Mouse (Mus musculus) CH12.LX (cell line): ENCODE results near the gene Lrtm1. TPM values are rescaled to one million over a fixed set of nuclear protein-coding genes. Genes with fewer than 3 reads are reported as not detected.

Source experiments
- DNase-seq: peaks from one replicate; pipeline ENCODE4 v3.0.0-alpha.2; 2013; ENCODE audit errors: extremely low read depth
- H3K27ac ChIP-seq: 2 replicates; pipeline ENCODE4 v1.5.1; 2012; ENCODE audit warnings: low read depth, mild to moderate bottlenecking, control low read depth, moderate library complexity; ENCODE audit not compliant: insufficient read depth
- H3K27me3 ChIP-seq: replicated peaks from 2 replicates; pipeline ENCODE3; 2012; ENCODE audit warnings: inconsistent platforms
- H3K36me3 ChIP-seq, 2 experiments: replicated peaks in 1 of 2; 2 replicates each; pipeline versions ENCODE3 to v1.6.1; 2012; ENCODE audit warnings: inconsistent platforms in 1 of 2, low read length in 1 of 2, mild to moderate bottlenecking in 1 of 2, mixed read lengths in 1 of 2, moderate library complexity in 1 of 2; ENCODE audit not compliant: control insufficient read depth in 1 of 2, insufficient read depth in 1 of 2
- H3K4me1 ChIP-seq, 2 experiments: 2 replicates each; pipeline ENCODE4 v1.6.1; 2012; ENCODE audit warnings: inconsistent platforms in 1 of 2, moderate library complexity in 1 of 2; ENCODE audit not compliant: insufficient read depth in 2 of 2, control insufficient read depth in 1 of 2
- H3K4me2 ChIP-seq: 2 replicates; pipeline ENCODE4 v1.6.1; 2012; ENCODE audit warnings: low read depth, mild to moderate bottlenecking, control low read depth; ENCODE audit not compliant: poor library complexity, insufficient read depth, severe bottlenecking
- H3K4me3 ChIP-seq, 3 experiments: fragments of 150-350 bp in 1 of 3; sonication (generic) in 1 of 3; replicated peaks in 1 of 3; 2 replicates each; pipeline versions ENCODE3 to v1.5.1; 2011 to 2012; ENCODE audit warnings: low read depth in 2 of 3, low read length in 2 of 3, mild to moderate bottlenecking in 2 of 3, moderate library complexity in 2 of 3, control low read depth in 1 of 3, improper control_type of control experiment in 1 of 3, inconsistent platforms in 1 of 3, mixed read lengths in 1 of 3; ENCODE audit not compliant: poor library complexity in 1 of 3
- H3K79me2 ChIP-seq: replicated peaks from 2 replicates; pipeline ENCODE4 v1.6.1; 2012; ENCODE audit warnings: mild to moderate bottlenecking, moderate library complexity; ENCODE audit not compliant: control insufficient read depth, poor library complexity, insufficient read depth, severe bottlenecking; ENCODE audit errors: extremely low read depth
- H3K9ac ChIP-seq: 2 replicates; pipeline ENCODE4 v1.6.1; 2012; ENCODE audit warnings: low read depth, mild to moderate bottlenecking, control low read depth, moderate library complexity; ENCODE audit not compliant: insufficient read depth
- H3K9me3 ChIP-seq: replicated peaks from 2 replicates; pipeline ENCODE3; 2012; ENCODE audit warnings: low read length, inconsistent platforms, mixed read lengths
- CTCF ChIP-seq, 2 experiments: IDR thresholded peaks in 1 of 2; conservative IDR thresholded peaks in 1 of 2; 2 replicates each; pipeline ENCODE4 v1.5.1; 2011 to 2012; ENCODE audit warnings: low read depth in 2 of 2, low read length in 2 of 2, improper control_type of control experiment in 1 of 2, inconsistent platforms in 1 of 2, mild to moderate bottlenecking in 1 of 2, moderate library complexity in 1 of 2
- E2F4 ChIP-seq: IDR thresholded peaks from 2 replicates; pipeline ENCODE4 v1.6.1; 2011; ENCODE audit warnings: low read depth, low read length, improper control_type of control experiment; ENCODE audit not compliant: insufficient replicate concordance
- ELF1 ChIP-seq: IDR thresholded peaks from 2 replicates; pipeline ENCODE4 v1.6.1; 2014; ENCODE audit warnings: low read depth, mild to moderate bottlenecking, inconsistent platforms, low read length, improper control_type of control experiment
- EP300 ChIP-seq: IDR thresholded peaks from 2 replicates; pipeline ENCODE4 v1.6.1; 2011; ENCODE audit warnings: low read length, improper control_type of control experiment
- HCFC1 ChIP-seq: IDR thresholded peaks from 2 replicates; pipeline ENCODE4 v1.6.1; 2012; ENCODE audit warnings: low read depth, mild to moderate bottlenecking, inconsistent platforms, low read length, improper control_type of control experiment
- IRF4 ChIP-seq: IDR thresholded peaks from 2 replicates; pipeline ENCODE4 v1.6.1; 2014; ENCODE audit warnings: low read depth, mild to moderate bottlenecking, inconsistent platforms, low read length, improper control_type of control experiment
- JUN ChIP-seq: IDR thresholded peaks from 2 replicates; pipeline ENCODE4 v1.6.1; 2011; ENCODE audit warnings: low read depth, mild to moderate bottlenecking, low read length, improper control_type of control experiment, moderate library complexity; ENCODE audit not compliant: insufficient read depth
- KAT2A ChIP-seq: IDR thresholded peaks from 2 replicates; pipeline ENCODE4 v1.6.1; 2012; ENCODE audit warnings: low read length, improper control_type of control experiment, inconsistent platforms; ENCODE audit not compliant: insufficient replicate concordance
- MAFK ChIP-seq: IDR thresholded peaks from 2 replicates; pipeline ENCODE4 v1.6.1; 2011; ENCODE audit warnings: low read length, improper control_type of control experiment; ENCODE audit not compliant: insufficient replicate concordance
- MAZ ChIP-seq: IDR thresholded peaks from 2 replicates; pipeline ENCODE4 v1.6.1; 2012; ENCODE audit warnings: low read depth, mild to moderate bottlenecking, inconsistent platforms, low read length, improper control_type of control experiment, moderate library complexity
- MXI1 ChIP-seq: IDR thresholded peaks from 2 replicates; pipeline ENCODE4 v1.6.1; 2011; ENCODE audit warnings: mild to moderate bottlenecking, low read depth, low read length, improper control_type of control experiment
- NELFE ChIP-seq: IDR thresholded peaks from 2 replicates; pipeline ENCODE4 v1.6.1; 2011; ENCODE audit warnings: low read depth, low read length, improper control_type of control experiment
- NRF1 ChIP-seq: IDR thresholded peaks from 2 replicates; pipeline ENCODE4 v1.6.1; 2014; ENCODE audit warnings: low read depth, mild to moderate bottlenecking, inconsistent platforms, low read length, improper control_type of control experiment, moderate library complexity
- POLR2AphosphoS2 ChIP-seq: IDR thresholded peaks from 2 replicates; pipeline ENCODE4 v1.6.1; 2011; ENCODE audit warnings: low read depth, low read length, improper control_type of control experiment
- RAD21 ChIP-seq: IDR thresholded peaks from 2 replicates; pipeline ENCODE4 v1.6.1; 2011; ENCODE audit warnings: low read depth, mild to moderate bottlenecking, low read length, improper control_type of control experiment, moderate library complexity
- RCOR1 ChIP-seq: conservative IDR thresholded peaks from 2 replicates; pipeline ENCODE4 v1.6.1; 2012; ENCODE audit warnings: low read depth, mild to moderate bottlenecking, inconsistent platforms, low read length, improper control_type of control experiment
- SIN3A ChIP-seq: IDR thresholded peaks from 2 replicates; pipeline ENCODE4 v1.6.1; 2012; ENCODE audit warnings: low read length, improper control_type of control experiment, inconsistent platforms
- SMC3 ChIP-seq: IDR thresholded peaks from 2 replicates; pipeline ENCODE4 v1.6.1; 2011; ENCODE audit warnings: low read depth, low read length, improper control_type of control experiment
- TBP ChIP-seq: conservative IDR thresholded peaks from 2 replicates; pipeline ENCODE4 v1.6.1; 2011; ENCODE audit warnings: low read depth, low read length, improper control_type of control experiment
- UBTF ChIP-seq: IDR thresholded peaks from 2 replicates; pipeline ENCODE4 v1.6.1; 2012; ENCODE audit warnings: low read depth, mild to moderate bottlenecking, inconsistent platforms, low read length, improper control_type of control experiment, moderate library complexity
- USF2 ChIP-seq: conservative IDR thresholded peaks from 2 replicates; pipeline ENCODE4 v1.6.1; 2011; ENCODE audit warnings: low read depth, low read length, improper control_type of control experiment
- ZKSCAN1 ChIP-seq: IDR thresholded peaks from 2 replicates; pipeline ENCODE4 v1.6.1; 2012; ENCODE audit warnings: low read depth, inconsistent platforms, low read length, improper control_type of control experiment, borderline replicate concordance
- ZNF384 ChIP-seq: IDR thresholded peaks from 2 replicates; pipeline ENCODE4 v1.6.1; 2012; ENCODE audit warnings: low read depth, low read length, improper control_type of control experiment, inconsistent platforms
- dilution Hi-C: fragments of 300-500 bp; cut with MboI; formaldehyde crosslinking; loops from 2 replicates; pipeline ENCODE4 v1.14.3; 2020; ENCODE audit warnings: low sequenced_read_pairs; ENCODE audit not compliant: extremely low pct_unique_long_range_greater_than_20kb, extremely low pct_ligation_motif_present
- in situ Hi-C: fragments of 300-500 bp; cut with MboI; formaldehyde crosslinking; loops from 3 replicates; pipeline ENCODE4 v1.14.3; 2019; ENCODE audit warnings: low sequenced_read_pairs, low pct_ligation_motif_present, low pct_unique_long_range_greater_than_20kb, mixed read lengths
- polyA plus RNA-seq: library from polyadenylated mRNA; unstranded; fragments of >175 nt; gene quantifications from 2 replicates; pipeline ENCODE4 v1.2.1, GENCODE M21; 2012; ENCODE audit warnings: low read depth; ENCODE audit not compliant: insufficient read length
- total RNA-seq, 2 experiments: library from RNA; depleted of rRNA; stranded (reverse); fragments of 300-350 nt in 1 of 2; fragments of >200 nt in 1 of 2; gene quantifications; 2 replicates each; pipeline ENCODE4 v1.2.3; 2012 to 2014

The Lrtm1 gene
- total and polyA plus RNA-seq, 3 experiments, result not detected

- Histone ChIP-seq H3K4me3 (no peak overlapping the region), H3K4me1 (no peaks in the 10 kb centered on the region), H3K79me2 (no peaks in the 10 kb centered on the region), H3K9ac (no peak overlapping the region), H3K27me3 (no peaks in the 10 kb centered on the region), H3K4me2 (no peak overlapping the region), H3K9me3 (peaks cover 81% of the 10 kb centered on the region), H3K27ac (no peak overlapping the region), H3K36me3 (no peaks in the 10 kb centered on the region)
- TF ChIP-seq MXI1 (no peak), IRF4 (no peak), E2F4 (no peak)
- no peak for DNase-seq
- in situ Hi-C loops, result no loop called here
- dilution Hi-C loops, result no loop called here
Observed at GRCm38 (mm10) chr14:29040606-29041364, 22.8 kb downstream of the Lrtm1 start.

DNA sequence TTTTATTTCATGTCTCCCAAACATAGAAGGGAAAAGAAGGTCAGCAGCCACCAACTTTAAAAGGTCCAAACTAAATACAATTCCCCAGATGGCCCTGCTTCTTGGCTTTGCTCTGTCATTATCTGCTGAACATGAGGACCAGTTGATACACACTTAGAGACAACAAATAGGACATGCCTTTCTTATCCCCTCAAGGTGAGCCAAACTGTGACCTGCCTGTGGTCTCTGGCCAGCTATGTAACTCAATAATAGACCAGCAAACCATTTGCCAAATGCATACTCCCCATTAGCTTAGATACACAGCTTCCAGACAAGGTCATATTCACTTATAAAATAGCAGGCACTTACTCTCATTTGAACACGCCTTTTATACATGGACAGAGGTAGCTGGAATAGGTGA lies 23.5 kb downstream of the Lrtm1 start:
- H3K4me2 ChIP-seq, result no peak overlapping the region
- H3K4me3 ChIP-seq, result no peak overlapping the region
- dilution Hi-C loops, result no loop called here
- in situ Hi-C loops, result no loop called here
- H3K9ac ChIP-seq, result no peak overlapping the region
- no peaks in the 10 kb centered on the region for H3K79me2 ChIP-seq
- no peak for DNase-seq
- no peaks in the 10 kb centered on the region for H3K27me3 ChIP-seq
- TF ChIP-seq NRF1, result no peak
- no peak for TF ChIP-seq MAFK
- TF ChIP-seq MXI1, result no peak
- no peak for TF ChIP-seq IRF4
- TF ChIP-seq USF2, result no peak
- no peak for TF ChIP-seq CTCF (conservative IDR thresholded peaks at IDR 0.05 in 1 of 2, IDR thresholded peaks at IDR 0.05 in 1 of 2; ENCODE audit: low read depth in 2 of 2, low read length in 2 of 2)
- TF ChIP-seq JUN, result no peak
- TF ChIP-seq TBP, result no peak
- no peak for TF ChIP-seq RAD21
- no peak for TF ChIP-seq RCOR1
- H3K27ac ChIP-seq, result no peak overlapping the region
- peaks cover 77% of the 10 kb centered on the region for H3K9me3 ChIP-seq
- H3K4me1 ChIP-seq, result no peaks in the 10 kb centered on the region
- H3K36me3 ChIP-seq, result no peaks in the 10 kb centered on the region

- H3K27ac ChIP-seq, result no peak overlapping the region
- no peaks in the 10 kb centered on the region for H3K36me3 ChIP-seq
- no peaks in the 10 kb centered on the region for H3K4me1 ChIP-seq
- DNase-seq, result no peak
- in situ Hi-C loops (no loop called here), dilution Hi-C loops (no loop called here)
- H3K9me3 ChIP-seq, result peaks cover 73% of the 10 kb centered on the region
- H3K9ac ChIP-seq, result no peak overlapping the region
- no peaks in the 10 kb centered on the region for H3K27me3 ChIP-seq
- H3K79me2 ChIP-seq, result no peaks in the 10 kb centered on the region
- no peak overlapping the region for H3K4me3 ChIP-seq
- TF ChIP-seq E2F4, result no peak
- TF ChIP-seq ZNF384, result no peak
- no peak for TF ChIP-seq UBTF
- TF ChIP-seq EP300, result no peak
- TF ChIP-seq USF2, result no peak
- no peak for TF ChIP-seq HCFC1
- no peak for TF ChIP-seq TBP
- no peak for TF ChIP-seq ELF1
- no peak for TF ChIP-seq POLR2AphosphoS2
- no peak for TF ChIP-seq NELFE
- no peak for TF ChIP-seq MAZ
- TF ChIP-seq SIN3A, result no peak
- TF ChIP-seq SMC3, result no peak
- TF ChIP-seq IRF4, result no peak
- no peak for TF ChIP-seq ZKSCAN1
- no peak for TF ChIP-seq JUN
- no peak for TF ChIP-seq KAT2A
- H3K4me2 ChIP-seq, result no peak overlapping the region
Observed at GRCm38 (mm10) chr14:29042355-29042754, 24.3 kb downstream of the Lrtm1 start.
